Mouse (Mus musculus) natural killer cell, adult 2 months (primary cell): ENCODE results near the gene Fam129c.

Experiments used
- DNase-seq, 2 experiments: peaks; one replicate each; pipeline ENCODE4 v3.0.0; 2022; ENCODE audit warnings: low spot score in 2 of 2

The Fam129c gene

GRCm38 (mm10) chr8:71597451-71597850, at the start of gene Fam129c:
Gene Fam129c (plus strand): TSS chr8:71597648.
- peak in 1 of 2 experiments; percentile 29 for DNase-seq

GRCm38 (mm10) chr8:71550754-71551153, 46.7 kb upstream of the Fam129c start:
- DNase-seq, result no peak

GRCm38 (mm10) chr8:71552770-71553169, 44.7 kb upstream of the Fam129c start:
- DNase-seq, result no peak

- no peak for DNase-seq
These were observed 43.4 kb upstream of the Fam129c start for GRCm38 (mm10) chr8:71554001-71554400.

GRCm38 (mm10) chr8:71554644-71555043, 42.8 kb upstream of the Fam129c start:
- no peak for DNase-seq

GRCm38 (mm10) chr8:71558071-71558957, 39.1 kb upstream of the Fam129c start, which contains the start of gene Tmem221:
Gene Tmem221 (minus strand): TSS chr8:71558871.
- no peak for DNase-seq

- peak in 1 of 2 experiments; percentile 69 for DNase-seq
These were observed 38.3 kb upstream of the Fam129c start for GRCm38 (mm10) chr8:71558958-71559690.

- DNase-seq, result no peak
These were observed 37.4 kb upstream of the Fam129c start for GRCm38 (mm10) chr8:71560071-71560470.

GRCm38 (mm10) chr8:71560765-71561164, 36.7 kb upstream of the Fam129c start:
- DNase-seq, result no peak

GRCm38 (mm10) chr8:71561401-71561800, 36.0 kb upstream of the Fam129c start:
- peak; percentile 49 to 72 for DNase-seq

GRCm38 (mm10) chr8:71562751-71563150, 34.7 kb upstream of the Fam129c start:
- peak; percentile 69 to 83 for DNase-seq

GRCm38 (mm10) chr8:71563992-71564391, 33.5 kb upstream of the Fam129c start:
- no peak for DNase-seq

- no peak for DNase-seq
These were observed 30.9 kb upstream of the Fam129c start, which contains the start of gene Nxnl1 for GRCm38 (mm10) chr8:71566501-71566900. Gene Nxnl1 (minus strand): TSS chr8:71566601.

GRCm38 (mm10) chr8:71567587-71567986, 29.9 kb upstream of the Fam129c start:
- DNase-seq, result no peak

GRCm38 (mm10) chr8:71568387-71568937, 29.0 kb upstream of the Fam129c start, which contains the start of gene Slc27a1:
Gene Slc27a1 (plus strand): TSS chr8:71568882.
- DNase-seq, result no peak

GRCm38 (mm10) chr8:71568941-71569340, 28.5 kb upstream of the Fam129c start:
- DNase-seq, result no peak

- peak; percentile 46 to 80 for DNase-seq
These were observed 27.8 kb upstream of the Fam129c start for GRCm38 (mm10) chr8:71569366-71570290.

- DNase-seq, result peak; percentile 62 to 83
These were observed 27.0 kb upstream of the Fam129c start for GRCm38 (mm10) chr8:71570291-71570954.

GRCm38 (mm10) chr8:71572077-71572476, 25.4 kb upstream of the Fam129c start:
- DNase-seq, result no peak

- no peak for DNase-seq
These were observed 24.4 kb upstream of the Fam129c start for GRCm38 (mm10) chr8:71572847-71573633.
